Mouse (Mus musculus): ENCODE data around the gene Cd4. TPM values are rescaled to one million over a fixed set of nuclear protein-coding genes. Genes with fewer than 3 reads are reported as not detected.

Cd4 gene
- total and polyA plus RNA-seq, 2 experiments from 2014 or later = 0.25 to 2.8 TPM

- peak overlapping the region; percentile 60 for H3K4me2 ChIP-seq (ENCODE audit: low read depth, low read length, poor library complexity, severe bottlenecking)
- peak overlapping the region; percentile 61 for H3K4me3 ChIP-seq (ENCODE audit: low read depth, low read length)
- peak; percentile 51 for TF ChIP-seq CTCF (IDR thresholded peaks at IDR 0.05)
- no peaks in the 10 kb centered on the region for H3K9me3 ChIP-seq (ENCODE audit: low read length)
- DNase-seq (ENCODE audit: low spot score) (peak; percentile 98), ATAC-seq (ENCODE audit: low FRiP score) (peak; percentile 92)
- H3K4me1 ChIP-seq (ENCODE audit: insufficient read depth, low read length) = peaks cover 4% of the 10 kb centered on the region
- H3K36me3 ChIP-seq (ENCODE audit: insufficient read depth, low read length) = peaks cover 10% of the 10 kb centered on the region
- peak overlapping the region; percentile 5; the same call in 1 of the 2 replicates for H3K9ac ChIP-seq (replicated peaks; ENCODE audit: low read length, poor library complexity, severe bottlenecking)
- WGBS = under 1% methylated on average over 38 of the region's 38 CpGs
- peak overlapping the region; percentile 76 for H3K27ac ChIP-seq (ENCODE audit: low read depth, low read length)
- no peaks in the 10 kb centered on the region for H3K27me3 ChIP-seq (ENCODE audit: insufficient read depth, low read length)
These were observed 58.0 kb downstream of the Cd4 start for GRCm38 (mm10) chr6:124829799-124830700.

GRCm38 (mm10) chr6:124828868-124829798 is 58.9 kb downstream of the Cd4 start, which contains the start of the genes Usp5 and Cdca3:
Usp5 (minus strand) TSS chr6:124829484.
Cdca3 (plus strand) TSS chr6:124829547.
- peak within 1 kb of the TSS; percentile 61 for H3K4me3 ChIP-seq (ENCODE audit: low read depth, low read length)
- peak; percentile 100 for DNase-seq (ENCODE audit: low spot score)
- H3K9me3 ChIP-seq (ENCODE audit: low read length) = no peaks in the 10 kb centered on the region
- under 1% methylated on average over 55 of the region's 55 CpGs for WGBS
- peak; percentile 54 for TF ChIP-seq CTCF (IDR thresholded peaks at IDR 0.05)
- H3K4me1 ChIP-seq (ENCODE audit: insufficient read depth, low read length) = peaks cover 4% of the 10 kb centered on the region
- peak within 1 kb of the TSS; percentile 88 for H3K27ac ChIP-seq (ENCODE audit: low read depth, low read length)
- H3K36me3 ChIP-seq (ENCODE audit: insufficient read depth, low read length) = peaks cover 19% of the 10 kb centered on the region
- peak within 1 kb of the TSS; percentile 89 for H3K4me2 ChIP-seq (ENCODE audit: low read depth, low read length, poor library complexity, severe bottlenecking)
- peak within 1 kb of the TSS; percentile 76 for H3K9ac ChIP-seq (replicated peaks; ENCODE audit: low read length, poor library complexity, severe bottlenecking)
- ATAC-seq (ENCODE audit: low FRiP score) = peak; percentile 96
- H3K27me3 ChIP-seq (ENCODE audit: insufficient read depth, low read length) = no peaks in the 10 kb centered on the region

GRCm38 (mm10) chr6:124828101-124828592 is 59.9 kb downstream of the Cd4 start:
- peaks cover 29% of the 10 kb centered on the region for H3K36me3 ChIP-seq (ENCODE audit: insufficient read depth, low read length)
- no peaks in the 10 kb centered on the region for H3K27me3 ChIP-seq (ENCODE audit: insufficient read depth, low read length)
- DNase-seq (ENCODE audit: low spot score) = peak; percentile 65
- TF ChIP-seq CTCF (IDR thresholded peaks at IDR 0.05) = no peak
- WGBS = 21% methylated on average over 10 of the region's 10 CpGs
- ATAC-seq (ENCODE audit: low FRiP score) = no peak
- peak overlapping the region; percentile 52 for H3K27ac ChIP-seq (ENCODE audit: low read depth, low read length)
- no peaks in the 10 kb centered on the region for H3K9me3 ChIP-seq (ENCODE audit: low read length)
- H3K4me3 ChIP-seq (ENCODE audit: low read depth, low read length) = peak overlapping the region; percentile 61
- peaks cover 4% of the 10 kb centered on the region for H3K4me1 ChIP-seq (ENCODE audit: insufficient read depth, low read length)
- peak overlapping the region; percentile 64 for H3K9ac ChIP-seq (replicated peaks; ENCODE audit: low read length, poor library complexity, severe bottlenecking)
- H3K4me2 ChIP-seq (ENCODE audit: low read depth, low read length, poor library complexity, severe bottlenecking) = peak overlapping the region; percentile 89

GRCm38 (mm10) chr6:124822049-124822448 is 66.0 kb downstream of the Cd4 start:
- no peak overlapping the region for H3K27ac ChIP-seq (ENCODE audit: low read depth, low read length)
- no peak for TF ChIP-seq CTCF (IDR thresholded peaks at IDR 0.05)
- DNase-seq (ENCODE audit: low spot score) = no peak
- H3K36me3 ChIP-seq (ENCODE audit: insufficient read depth, low read length) = peaks cover 84% of the 10 kb centered on the region
- no peaks in the 10 kb centered on the region for H3K27me3 ChIP-seq (ENCODE audit: insufficient read depth, low read length)
- no peaks in the 10 kb centered on the region for H3K9me3 ChIP-seq (ENCODE audit: low read length)
- no peaks in the 10 kb centered on the region for H3K4me1 ChIP-seq (ENCODE audit: insufficient read depth, low read length)
- WGBS = 97% methylated on average over 4 of the region's 4 CpGs
- no peak overlapping the region for H3K4me2 ChIP-seq (ENCODE audit: low read depth, low read length, poor library complexity, severe bottlenecking)
- ATAC-seq (ENCODE audit: low FRiP score) = no peak
- H3K9ac ChIP-seq (replicated peaks; ENCODE audit: low read length, poor library complexity, severe bottlenecking) = no peak overlapping the region
- H3K4me3 ChIP-seq (ENCODE audit: low read depth, low read length) = no peak overlapping the region

GRCm38 (mm10) chr6:124820891-124821290 is 67.1 kb downstream of the Cd4 start:
- Histone ChIP-seq H3K4me1 (ENCODE audit: insufficient read depth, low read length) (no peaks in the 10 kb centered on the region), H3K27ac (ENCODE audit: low read depth, low read length) (no peak overlapping the region), H3K4me2 (ENCODE audit: low read depth, low read length, poor library complexity, severe bottlenecking) (no peak overlapping the region), H3K4me3 (ENCODE audit: low read depth, low read length) (no peak overlapping the region), H3K27me3 (ENCODE audit: insufficient read depth, low read length) (no peaks in the 10 kb centered on the region), H3K9ac (replicated peaks; ENCODE audit: low read length, poor library complexity, severe bottlenecking) (no peak overlapping the region), H3K36me3 (ENCODE audit: insufficient read depth, low read length) (peaks cover 89% of the 10 kb centered on the region), H3K9me3 (ENCODE audit: low read length) (no peaks in the 10 kb centered on the region)
- ATAC-seq (ENCODE audit: low FRiP score) = no peak
- 93% methylated on average over 5 of the region's 5 CpGs for WGBS
- TF ChIP-seq CTCF (IDR thresholded peaks at IDR 0.05) = no peak
- DNase-seq (ENCODE audit: low spot score) = no peak

Data from midbrain, postnatal 0 days (tissue).